11 mouse cellular contexts compared by ENCODE assay signal in the genomic region with DNA sequence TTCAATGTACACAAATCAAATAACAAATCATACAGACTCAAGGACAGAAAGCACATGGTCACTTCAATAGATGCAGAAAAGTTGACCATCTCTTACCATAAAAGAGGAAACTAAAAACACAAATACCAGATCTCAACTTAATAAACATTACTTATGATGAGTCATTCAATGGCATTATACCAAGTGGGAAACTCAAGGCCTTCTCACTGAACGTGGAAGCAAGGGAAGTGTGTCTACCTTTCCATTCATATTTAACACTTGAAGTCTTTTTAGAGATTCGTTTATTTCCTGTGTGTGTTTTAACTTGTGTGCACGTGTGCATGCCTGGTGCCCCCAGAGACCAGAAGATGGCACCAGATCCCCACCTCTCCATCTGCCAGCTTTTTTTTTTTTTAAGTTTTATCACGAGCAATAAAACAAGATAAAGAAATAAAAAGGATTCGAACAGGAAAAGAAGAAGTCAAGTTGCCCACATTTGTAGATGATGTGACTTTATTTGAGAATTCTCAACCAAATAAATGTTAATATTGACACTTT. TPM values are rescaled to one million over a fixed set of nuclear protein-coding genes. Genes with fewer than 3 reads are reported as not detected.
DNase-seq lines count a peak whose midpoint lies in the region; ATAC-seq lines count a peak whose summit lies in the region.
"Had no signal": no experiment of that assay in that cellular context is flagged by ENCODE, and none has a peak within 500 bp of the region (broad histone marks: within the 10 kb centered on the region; RNA-seq: fewer than 3 reads in every experiment).

No protein-coding gene starts in this region.

- WGBS in hindbrain, embryonic 12.5 days: 48% methylated on average over 5 of the region's 5 CpGs

- peak; percentile 46 for DNase-seq in CD4-positive, CD25-positive, alpha-beta regulatory T cell, adult 2 months (ENCODE audit: low read depth, low spot score)
- peak; percentile 26 for DNase-seq in kidney, postnatal 10 days
- DNase-seq in kidney, adult 11 months: no peak
- DNase-seq in A20 (ENCODE audit: low read depth, low spot score): peak; percentile 63
- DNase-seq in induced T-regulatory cell, adult 2 months (ENCODE audit: low read depth): peak; percentile 53
- DNase-seq: gastrocnemius, postnatal 10 days; layer of hippocampus, postnatal 36 days had no signal

- no peaks in the 10 kb centered on the region; the same call in 1 of the 2 replicates for H3K27me3 ChIP-seq in hindbrain, embryonic 12.5 days
- H3K27me3 ChIP-seq: intestine, embryonic 15.5 days had no signal

- no peaks in the 10 kb centered on the region for H3K36me3 ChIP-seq in hindbrain, embryonic 12.5 days
- H3K36me3 ChIP-seq: intestine, embryonic 15.5 days had no signal

- H3K4me3 ChIP-seq in hindbrain, embryonic 12.5 days: no peak overlapping the region
- H3K4me3 ChIP-seq: intestine, embryonic 15.5 days had no signal

- no peaks in the 10 kb centered on the region for H3K9me3 ChIP-seq in hindbrain, embryonic 12.5 days (replicated peaks)
- H3K9me3 ChIP-seq: intestine, embryonic 15.5 days had no signal

- no peak overlapping the region for H3K27ac ChIP-seq in hindbrain, embryonic 12.5 days
- H3K27ac ChIP-seq: intestine, embryonic 15.5 days had no signal

- no peaks in the 10 kb centered on the region for H3K4me1 ChIP-seq in hindbrain, embryonic 12.5 days
- H3K4me1 ChIP-seq: intestine, embryonic 15.5 days had no signal

- H3K9ac ChIP-seq in hindbrain, embryonic 12.5 days: no peak overlapping the region
- H3K9ac ChIP-seq: intestine, embryonic 15.5 days had no signal

- ATAC-seq in CD4-positive, CD25-positive, alpha-beta regulatory T cell, adult 4 months: no peak
- no peak for ATAC-seq in hindbrain, embryonic 12.5 days (ENCODE audit: low FRiP score)
- no peak for ATAC-seq in erythroblast, adult 5-6 weeks (replicated peaks; ENCODE audit: low FRiP score, poor library complexity, severe bottlenecking)
- ATAC-seq: intestine, embryonic 15.5 days had no signal

- H3K4me2 ChIP-seq in hindbrain, embryonic 12.5 days (replicated peaks): no peak overlapping the region
- H3K4me2 ChIP-seq: intestine, embryonic 15.5 days had no signal

RNA-seq across cellular contexts. Expression of gene Uqcrfs1, which starts 8.0 kb away (rescaled TPM):
- polyA plus RNA-seq in CD4-positive, CD25-positive, alpha-beta regulatory T cell, adult 4 months (2017; shearing (Covaris generic)): 10 to 100 TPM; 93.1 to 99.9 TPM
- 216 TPM in 2 replicates for polyA plus RNA-seq in hindbrain, embryonic 12.5 days (2016; fragmentation: Nextera tagmentation; extraction: Ambion mirVana)
- 54.1 and 56.7 TPM in 2 replicates for total RNA-seq in erythroblast, adult 5-6 weeks (2015; ENCODE audit: low replicate concordance)
- total RNA-seq in erythroblast, adult 5-6 weeks (2017; ENCODE audit: low replicate concordance): 30.5 and 49.2 TPM in 2 replicates
